Mouse (Mus musculus): ENCODE measurements around the gene Ino80.

- TF ChIP-seq EP300 (IDR thresholded peaks at IDR 0.05) (no peak), CTCF (IDR thresholded peaks at IDR 0.05) (no peak)
Measured at GRCm38 (mm10) chr2:119377286-119377685, 100.2 kb downstream of the Ino80 start.
